Comparison of ENCODE assay signal across 28 mouse cellular contexts in genomic region chr7:70744296-70744695, GRCm38 (mm10).
DNase-seq lines count a peak whose midpoint lies in the region; ATAC-seq lines count a peak whose summit lies in the region.
"Had no signal": no experiment of that assay in that cellular context is flagged by ENCODE, and none has a peak within 500 bp of the region (broad histone marks: within the 10 kb centered on the region; RNA-seq: fewer than 3 reads in every experiment).

No protein-coding gene starts in this region.

- H3K27me3 ChIP-seq in neural tube, embryonic 11.5 days (ENCODE audit: control insufficient read depth, insufficient read depth, low read length), result no peaks in the 10 kb centered on the region
- H3K27me3 ChIP-seq in limb, embryonic 11.5 days (ENCODE audit: control insufficient read depth, insufficient read depth, low read length), result no peaks in the 10 kb centered on the region
- H3K27me3 ChIP-seq: embryonic facial prominence, embryonic 12.5 days; heart, embryonic 13.5 days; liver, embryonic 13.5 days; megakaryocyte, embryonic 14.5 days; neural tube, embryonic 15.5 days had no signal

- no peak for ATAC-seq in neural tube, embryonic 11.5 days (ENCODE audit: insufficient read depth, low FRiP score, low TSS enrichment)
- no peak for ATAC-seq in limb, embryonic 11.5 days (ENCODE audit: insufficient number of reproducible peaks, low FRiP score, low TSS enrichment, low read depth)
- ATAC-seq in megakaryocyte-erythroid progenitor cell, adult 5-6 weeks (replicated peaks; ENCODE audit: low FRiP score, low TSS enrichment, poor library complexity, severe bottlenecking), result no peak
- ATAC-seq: activated CD4-positive, CD25-positive, alpha-beta regulatory T cell, adult 4 months; forebrain, embryonic 14.5 days; midbrain, embryonic 15.5 days had no signal

- no peaks in the 10 kb centered on the region for H3K4me1 ChIP-seq in neural tube, embryonic 11.5 days (ENCODE audit: control insufficient read depth, insufficient read depth, low read length)
- H3K4me1 ChIP-seq in limb, embryonic 11.5 days (ENCODE audit: control insufficient read depth, insufficient read depth, low read length), result peaks cover 12% of the 10 kb centered on the region
- H3K4me1 ChIP-seq: heart, embryonic 13.5 days; liver, embryonic 13.5 days; megakaryocyte, embryonic 14.5 days; midbrain, embryonic 15.5 days; neural tube, embryonic 15.5 days had no signal

- no peak overlapping the region for H3K9ac ChIP-seq in neural tube, embryonic 11.5 days (ENCODE audit: low read length)
- no peak overlapping the region for H3K9ac ChIP-seq in limb, embryonic 11.5 days (ENCODE audit: low read length)
- H3K9ac ChIP-seq: embryonic facial prominence, embryonic 12.5 days; heart, embryonic 13.5 days; liver, embryonic 13.5 days; lung, embryonic 14.5 days; midbrain, embryonic 15.5 days; neural tube, embryonic 15.5 days had no signal

- H3K27ac ChIP-seq in neural tube, embryonic 11.5 days (ENCODE audit: low read depth, low read length), result no peak overlapping the region
- no peak overlapping the region for H3K27ac ChIP-seq in limb, embryonic 11.5 days (replicated peaks; ENCODE audit: low read depth, low read length)
- H3K27ac ChIP-seq: embryonic facial prominence, embryonic 12.5 days; heart, embryonic 13.5 days; liver, embryonic 13.5 days; midbrain, embryonic 15.5 days; neural tube, embryonic 15.5 days had no signal

- peak; percentile 35 for DNase-seq in embryo, embryonic 10 days (ENCODE audit: low spot score)
- no peak for DNase-seq in embryo, embryonic 9.5 days (ENCODE audit: extremely low spot score)
- peak; percentile 16 for DNase-seq in neural tube, embryonic 11.5 days (ENCODE audit: low spot score)
- no peak for DNase-seq in neural tube, embryonic 10.5 days (ENCODE audit: extremely low spot score, low spot score)
- peak; percentile 68 for DNase-seq in limb, embryonic 11.5 days (ENCODE audit: low spot score)
- DNase-seq in yolk sac, embryonic 10.5 days (ENCODE audit: low spot score), result peak; percentile 10
- DNase-seq in adrenal gland, adult 8-10 months, result no peak
- DNase-seq: adrenal gland, postnatal 10 days; cerebellum, adult 9-10 months; gastrocnemius, postnatal 10 days; heart, postnatal 14 days; kidney, adult 2 months; kidney, postnatal 4 days; liver, embryonic 13.5 days; lung, embryonic 14.5 days; lung, postnatal 36 days; right cerebral cortex, adult 18-20 months; right cerebral cortex, postnatal 4 days; thymus, postnatal 25 days had no signal

- H3K36me3 ChIP-seq in neural tube, embryonic 11.5 days (ENCODE audit: control insufficient read depth, insufficient read depth, low read length), result no peaks in the 10 kb centered on the region
- H3K36me3 ChIP-seq in limb, embryonic 11.5 days (ENCODE audit: control insufficient read depth, insufficient read depth, low read length), result no peaks in the 10 kb centered on the region
- H3K36me3 ChIP-seq: embryonic facial prominence, embryonic 12.5 days; heart, embryonic 13.5 days; liver, embryonic 13.5 days; midbrain, embryonic 15.5 days; neural tube, embryonic 15.5 days had no signal

- H3K4me3 ChIP-seq in neural tube, embryonic 11.5 days (ENCODE audit: low read depth, low read length), result no peak overlapping the region
- H3K4me3 ChIP-seq in limb, embryonic 11.5 days (ENCODE audit: low read depth, low read length), result no peak overlapping the region
- H3K4me3 ChIP-seq: embryonic facial prominence, embryonic 12.5 days; erythroblast, embryonic 14.5 days; heart, embryonic 13.5 days; liver, embryonic 13.5 days; megakaryocyte, embryonic 14.5 days; midbrain, embryonic 15.5 days; neural tube, embryonic 15.5 days had no signal

- no peak overlapping the region for H3K4me2 ChIP-seq in neural tube, embryonic 11.5 days (ENCODE audit: low read depth)
- H3K4me2 ChIP-seq in limb, embryonic 11.5 days (ENCODE audit: low read depth, severe bottlenecking), result peak overlapping the region; percentile 30
- H3K4me2 ChIP-seq: embryonic facial prominence, embryonic 12.5 days; heart, embryonic 13.5 days; liver, embryonic 13.5 days; lung, embryonic 14.5 days; midbrain, embryonic 15.5 days; neural tube, embryonic 15.5 days had no signal

- H3K9me3 ChIP-seq in neural tube, embryonic 11.5 days (ENCODE audit: control insufficient read depth, low read length), result no peaks in the 10 kb centered on the region
- H3K9me3 ChIP-seq in limb, embryonic 11.5 days (ENCODE audit: control insufficient read depth, low read length), result no peaks in the 10 kb centered on the region
- H3K9me3 ChIP-seq: embryonic facial prominence, embryonic 12.5 days; liver, embryonic 13.5 days; midbrain, embryonic 15.5 days; neural tube, embryonic 15.5 days had no signal

- 54% methylated on average over 18 of the region's 18 CpGs for WGBS in neural tube, embryonic 11.5 days
- WGBS in limb, embryonic 11.5 days, result 19% methylated on average over 18 of the region's 18 CpGs

Comparison
In these comparisons a context has a peak if more than half of its experiments do, and no peak if none do; other contexts are left out.
1. DNase-seq: peak in embryo, embryonic 10 days (single experiment), neural tube, embryonic 11.5 days (single experiment), limb, embryonic 11.5 days (single experiment) and yolk sac, embryonic 10.5 days (single experiment); none in embryo, embryonic 9.5 days (single experiment), neural tube, embryonic 10.5 days (single experiment) and adrenal gland, adult 8-10 months (single experiment).